Mouse (Mus musculus) CD4-positive, CD25-positive, alpha-beta regulatory T cell, adult 4 months (primary cell): Measurements from ENCODE around the gene Shank1. TPM values are rescaled to one million over a fixed set of nuclear protein-coding genes. Genes with fewer than 3 reads are reported as not detected.
"Not testable (repeated sequence)": the region's sequence is repeated elsewhere in the genome, so short reads cannot be mapped to it uniquely, and the experiment has no call there.

Experiments used
- ATAC-seq: one replicate; pipeline ENCODE4 v1.8.0; 2017
- polyA plus RNA-seq, 2 experiments: library from polyadenylated mRNA; unstranded; fragments of 100-300 nt; shearing (Covaris generic); gene quantifications; one replicate each; pipeline ENCODE4 v1.2.1; 2017

Shank1 gene
- under 1 TPM; 0.12 to 0.58 TPM for polyA plus RNA-seq

- no peak for ATAC-seq
Measured at GRCm38 (mm10) chr7:44309475-44310284, at the start of gene Shank1. Shank1 (plus strand) TSS chr7:44310253.

GRCm38 (mm10) chr7:44260410-44260809 is 49.6 kb upstream of the Shank1 start:
- ATAC-seq: no peak

- ATAC-seq: no peak
Measured at GRCm38 (mm10) chr7:44261147-44261546, 48.9 kb upstream of the Shank1 start, which contains the start of gene Gm15517. Gm15517 (plus strand) TSS chr7:44261447.

GRCm38 (mm10) chr7:44262791-44263643 is 47.0 kb upstream of the Shank1 start:
- peak; percentile 93 for ATAC-seq

- ATAC-seq: no peak
Measured at GRCm38 (mm10) chr7:44268117-44268516, 41.9 kb upstream of the Shank1 start.

GRCm38 (mm10) chr7:44269397-44269796 is 40.7 kb upstream of the Shank1 start:
- no peak for ATAC-seq

- no peak for ATAC-seq
Measured at GRCm38 (mm10) chr7:44271309-44271708, 38.7 kb upstream of the Shank1 start.

- ATAC-seq: no peak
Measured at GRCm38 (mm10) chr7:44272546-44272945, 37.5 kb upstream of the Shank1 start.

GRCm38 (mm10) chr7:44273446-44273845 is 36.6 kb upstream of the Shank1 start:
- ATAC-seq: no peak

- no peak for ATAC-seq
Measured at GRCm38 (mm10) chr7:44274096-44274495, 36.0 kb upstream of the Shank1 start.

- no peak for ATAC-seq
Measured at GRCm38 (mm10) chr7:44275546-44275945, 34.5 kb upstream of the Shank1 start.

- no peak for ATAC-seq
Measured at GRCm38 (mm10) chr7:44276461-44277249, 33.4 kb upstream of the Shank1 start.

GRCm38 (mm10) chr7:44277250-44277622 is 32.8 kb upstream of the Shank1 start:
- ATAC-seq: no peak

GRCm38 (mm10) chr7:44280959-44281358 is 29.1 kb upstream of the Shank1 start:
- no peak for ATAC-seq

GRCm38 (mm10) chr7:44281586-44281985 is 28.5 kb upstream of the Shank1 start:
- no peak for ATAC-seq

- no peak for ATAC-seq
Measured at GRCm38 (mm10) chr7:44287760-44288159, 22.3 kb upstream of the Shank1 start.

- no peak for ATAC-seq
Measured at GRCm38 (mm10) chr7:44290986-44291385, 19.1 kb upstream of the Shank1 start.

- no peak for ATAC-seq
Measured at GRCm38 (mm10) chr7:44291418-44291817, 18.6 kb upstream of the Shank1 start.

GRCm38 (mm10) chr7:44297501-44297900 is 12.6 kb upstream of the Shank1 start:
- ATAC-seq: not testable (repeated sequence)

- no peak for ATAC-seq
Measured at GRCm38 (mm10) chr7:44303346-44304340, 6.4 kb upstream of the Shank1 start.

GRCm38 (mm10) chr7:44304463-44304774 is 5.6 kb upstream of the Shank1 start:
- ATAC-seq: peak; percentile 18
